Mouse (Mus musculus) CD4-positive helper T cell, adult 2 months (primary cell): ENCODE measurements around the gene Armc7.
A peak's percentile ranks its signal among the peaks of the same experiment; 100 is the strongest.
"Not testable (repeated sequence)": the region's sequence is repeated elsewhere in the genome, so short reads cannot be mapped to it uniquely, and the experiment has no call there.

Source experiments
- DNase-seq: peaks from one replicate; pipeline ENCODE4 v3.0.0-alpha.2; 2012; ENCODE audit warnings: low read depth, missing footprints, low spot score

Armc7 gene

GRCm38 (mm10) chr11:115526446-115526845 is 51.0 kb downstream of the Armc7 start:
- DNase-seq: not testable (repeated sequence)

GRCm38 (mm10) chr11:115534759-115535371 is 59.4 kb downstream of the Armc7 start:
- peak; percentile 28 for DNase-seq

DNA sequence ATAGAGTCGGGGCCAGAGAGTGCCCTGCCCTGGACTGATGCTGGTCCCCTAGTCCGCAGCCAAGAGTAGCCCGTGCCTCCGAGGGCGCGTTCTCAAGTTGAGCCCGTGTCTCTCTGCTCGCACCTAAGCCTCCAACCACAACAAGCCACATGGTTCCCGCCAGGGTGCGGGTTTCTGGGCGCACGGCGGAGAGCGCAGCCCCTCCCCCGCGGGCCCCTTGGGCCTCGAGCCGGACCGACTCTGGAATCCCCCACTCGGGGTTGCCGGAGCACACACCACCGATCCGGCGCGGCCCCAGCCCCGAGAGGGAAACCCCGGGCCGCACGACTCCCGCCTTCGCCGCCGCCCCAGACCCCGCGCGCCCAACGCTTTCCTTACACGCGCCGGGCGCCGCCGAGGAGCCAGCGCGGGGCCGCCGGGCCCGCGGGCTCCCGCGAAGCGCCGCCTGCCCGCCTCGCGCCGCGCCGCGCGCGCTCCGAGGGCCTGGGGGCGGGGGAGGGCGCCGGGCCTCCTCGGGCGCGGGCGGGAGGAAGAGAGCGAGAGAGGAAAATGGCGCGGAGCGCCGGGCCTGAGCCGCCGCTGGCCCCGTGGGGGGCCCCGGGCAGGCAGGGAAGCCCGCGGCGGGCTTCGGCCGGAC is 60.1 kb downstream of the Armc7 start:
- DNase-seq: peak; percentile 84

- DNase-seq: peak; percentile 99
These were observed 60.7 kb downstream of the Armc7 start, which contains the start of gene Sumo2 for GRCm38 (mm10) chr11:115536038-115536681. Sumo2 (minus strand) TSS chr11:115536276.

GRCm38 (mm10) chr11:115536856-115537568 is 61.5 kb downstream of the Armc7 start:
- peak; percentile 42 for DNase-seq

DNA sequence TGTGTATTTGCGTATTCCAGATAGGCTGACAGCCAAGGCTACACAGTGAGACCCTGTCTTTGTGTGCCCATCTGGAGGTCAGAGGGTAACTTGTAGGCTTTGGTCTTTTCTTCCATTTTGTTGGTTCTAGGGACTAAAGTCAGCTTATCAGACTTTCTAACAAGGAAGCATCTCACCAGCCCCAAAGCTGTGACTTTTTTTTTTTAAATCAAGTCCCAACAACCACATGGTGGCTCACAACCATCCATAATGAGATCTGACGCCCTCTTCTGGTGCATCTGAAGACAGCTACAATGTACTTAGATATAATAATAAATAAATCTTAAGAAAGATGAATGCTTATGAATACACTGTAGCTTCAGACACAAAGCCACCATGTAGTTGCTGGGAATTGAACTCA is 62.6 kb downstream of the Armc7 start:
- DNase-seq: peak; percentile 45
